ENCODE assay signal across 12 mouse cellular contexts in genomic region chr4:55757148-55757927, GRCm38 (mm10).
A peak's percentile ranks its signal among the peaks of the same experiment; 100 is the strongest.
DNase-seq lines count a peak whose midpoint lies in the region; ATAC-seq and TF ChIP-seq lines count a peak whose summit lies in the region.
"Had no signal": no experiment of that assay in that cellular context is flagged by ENCODE, and none has a peak within 500 bp of the region (broad histone marks: within the 10 kb centered on the region; RNA-seq: fewer than 3 reads in every experiment).

No protein-coding gene starts in this region.

- TF ChIP-seq CTCF in brain, embryonic 14.5 days (IDR thresholded peaks at IDR 0.05; ENCODE audit: borderline replicate concordance, extremely low read depth, insufficient read depth, insufficient read length), result no peak

- no peaks in the 10 kb centered on the region for H3K9me3 ChIP-seq in kidney, embryonic 14.5 days (ENCODE audit: control insufficient read depth, low read length)
- no peaks in the 10 kb centered on the region for H3K9me3 ChIP-seq in midbrain, embryonic 13.5 days

- H3K36me3 ChIP-seq in kidney, embryonic 14.5 days (ENCODE audit: control insufficient read depth, insufficient read depth, low read length), result no peaks in the 10 kb centered on the region
- H3K36me3 ChIP-seq in midbrain, embryonic 13.5 days, result no peaks in the 10 kb centered on the region

- peak; percentile 55; the same call in 1 of the 2 replicates for ATAC-seq in kidney, embryonic 14.5 days (ENCODE audit: low FRiP score, low TSS enrichment)
- peak; percentile 88 for ATAC-seq in midbrain, embryonic 13.5 days

- H3K9ac ChIP-seq in kidney, embryonic 14.5 days (ENCODE audit: low read depth, low read length), result no peak overlapping the region
- H3K9ac ChIP-seq in midbrain, embryonic 13.5 days (replicated peaks), result no peak overlapping the region
- H3K9ac ChIP-seq: lung, embryonic 14.5 days had no signal

- 52% methylated on average over 15 of the region's 15 CpGs for WGBS in kidney, embryonic 14.5 days
- WGBS in midbrain, embryonic 13.5 days, result 22% methylated on average over 15 of the region's 15 CpGs

- no peak for TF ChIP-seq POLR2A in brain, embryonic 14.5 days (IDR thresholded peaks at IDR 0.05; ENCODE audit: borderline replicate concordance, extremely low read depth, insufficient read depth, insufficient read length, poor library complexity, severe bottlenecking)

- H3K27me3 ChIP-seq in kidney, embryonic 14.5 days (ENCODE audit: control insufficient read depth, insufficient read depth, low read length), result no peaks in the 10 kb centered on the region
- no peaks in the 10 kb centered on the region for H3K27me3 ChIP-seq in midbrain, embryonic 13.5 days

- no peak overlapping the region for H3K4me3 ChIP-seq in kidney, embryonic 14.5 days (ENCODE audit: low read length)
- 0 out of 2 replicates have a peak overlapping the region, but pooled peaks have one; percentile 6 for H3K4me3 ChIP-seq in midbrain, embryonic 13.5 days (replicated peaks)

- no peaks in the 10 kb centered on the region for H3K4me1 ChIP-seq in kidney, embryonic 14.5 days (ENCODE audit: control insufficient read depth, insufficient read depth, low read length)
- H3K4me1 ChIP-seq in midbrain, embryonic 13.5 days (replicated peaks), result peaks cover 13% of the 10 kb centered on the region

- H3K27ac ChIP-seq in kidney, embryonic 14.5 days (ENCODE audit: low read depth, low read length), result no peak overlapping the region
- H3K27ac ChIP-seq in midbrain, embryonic 13.5 days, result no peak overlapping the region

- no peak for DNase-seq in kidney, adult 11 months
- DNase-seq in brain, embryonic 14.5 days (ENCODE audit: low read depth), result peak; percentile 80
- peak; percentile 2 for DNase-seq in embryo, embryonic 9.5 days (ENCODE audit: extremely low spot score)
- DNase-seq in liver, result no peak
- DNase-seq in urinary bladder, adult 18-20 months (ENCODE audit: low spot score in 2 of 2), result no peak
- DNase-seq: cerebellum, adult 9-11 months; heart, adult 18-20 months; heart, postnatal 36 days; kidney, postnatal 36 days; lung, embryonic 14.5 days had no signal

- H3K4me2 ChIP-seq in kidney, embryonic 14.5 days (replicated peaks; ENCODE audit: low read depth, low read length), result no peak overlapping the region
- peak overlapping the region; percentile 35 for H3K4me2 ChIP-seq in midbrain, embryonic 13.5 days (replicated peaks)
- H3K4me2 ChIP-seq: lung, embryonic 14.5 days had no signal

Comparison
In these comparisons a context has a peak if more than half of its experiments do, and no peak if none do; other contexts are left out.
1. DNase-seq: peak in brain, embryonic 14.5 days (single experiment) and embryo, embryonic 9.5 days (single experiment); none in kidney, adult 11 months (single experiment), liver (single experiment) and urinary bladder, adult 18-20 months (0 of 2).